Mouse (Mus musculus): Measurements from ENCODE around the gene Sipa1l1. TPM values are rescaled to one million over a fixed set of nuclear protein-coding genes. Genes with fewer than 3 reads are reported as not detected.

The Sipa1l1 gene
- polyA plus RNA-seq, 1 experiment from 2014 or later: 48.5 TPM

DNA sequence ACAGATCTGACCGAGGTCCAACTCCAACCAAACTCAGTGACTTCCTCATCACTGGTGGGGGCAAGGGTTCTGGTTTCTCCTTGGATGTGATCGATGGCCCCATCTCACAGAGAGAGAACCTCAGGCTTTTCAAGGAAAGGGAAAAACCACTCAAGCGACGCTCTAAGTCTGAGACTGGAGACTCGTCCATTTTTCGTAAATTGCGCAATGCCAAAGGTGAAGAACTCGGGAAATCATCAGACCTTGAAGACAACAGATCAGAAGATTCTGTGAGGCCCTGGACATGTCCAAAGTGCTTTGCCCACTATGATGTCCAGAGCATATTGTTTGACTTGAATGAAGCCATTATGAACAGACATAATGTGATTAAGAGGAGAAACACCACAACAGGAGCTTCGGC, 172.6 kb downstream of the Sipa1l1 start:
- Histone ChIP-seq H3K4me2 (ENCODE audit: low read depth, low read length, severe bottlenecking) (no peak overlapping the region), H3K4me3 (ENCODE audit: low read depth, low read length) (no peak overlapping the region), H3K9ac (ENCODE audit: low read length) (no peak overlapping the region), H3K27me3 (ENCODE audit: control insufficient read depth, insufficient read depth, low read length) (no peaks in the 10 kb centered on the region), H3K9me3 (ENCODE audit: control insufficient read depth, low read length) (no peaks in the 10 kb centered on the region), H3K4me1 (replicated peaks; ENCODE audit: control insufficient read depth, insufficient read depth, low read length) (peaks cover 2% of the 10 kb centered on the region; the same call in 1 of the 2 replicates), H3K36me3 (ENCODE audit: control insufficient read depth, insufficient read depth, low read length) (peaks cover 3% of the 10 kb centered on the region; the same call in 1 of the 2 replicates), H3K27ac (ENCODE audit: low read depth, low read length) (no peak overlapping the region)
- WGBS: 95% methylated on average over 9 of the region's 9 CpGs
- no peak for DNase-seq (ENCODE audit: low spot score)
- ATAC-seq (replicated peaks; ENCODE audit: low FRiP score): no peak

DNA sequence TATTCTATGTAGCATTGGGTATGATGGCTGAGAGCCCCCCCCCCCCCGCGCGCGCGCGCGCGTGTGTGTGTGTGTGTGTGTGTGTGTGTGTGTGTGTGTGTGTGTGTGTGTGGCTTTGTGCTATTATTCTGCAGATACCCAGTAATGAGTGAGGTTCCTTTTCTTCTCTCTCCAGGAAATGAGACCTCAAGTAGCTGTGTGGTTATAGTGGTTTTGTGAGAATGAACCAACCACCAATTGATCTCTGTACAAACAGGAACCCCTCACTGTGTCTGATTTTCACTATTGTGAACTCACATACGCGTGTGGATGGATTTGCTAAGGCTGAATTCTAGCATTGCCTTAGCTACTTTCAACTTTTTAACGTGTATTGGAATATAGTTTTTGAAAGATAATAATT, 181.0 kb downstream of the Sipa1l1 start:
- no peak overlapping the region for H3K27ac ChIP-seq (ENCODE audit: low read depth, low read length)
- H3K4me1 ChIP-seq (replicated peaks; ENCODE audit: control insufficient read depth, insufficient read depth, low read length): no peaks in the 10 kb centered on the region
- no peaks in the 10 kb centered on the region for H3K9me3 ChIP-seq (ENCODE audit: control insufficient read depth, low read length)
- H3K4me2 ChIP-seq (ENCODE audit: low read depth, low read length, severe bottlenecking): no peak overlapping the region
- no peak overlapping the region for H3K4me3 ChIP-seq (ENCODE audit: low read depth, low read length)
- no peak for ATAC-seq (replicated peaks; ENCODE audit: low FRiP score)
- H3K9ac ChIP-seq (ENCODE audit: low read length): no peak overlapping the region
- 94% methylated on average over 11 of the region's 11 CpGs for WGBS
- H3K36me3 ChIP-seq (ENCODE audit: control insufficient read depth, insufficient read depth, low read length): no peaks in the 10 kb centered on the region
- no peak for DNase-seq (ENCODE audit: low spot score)
- no peaks in the 10 kb centered on the region for H3K27me3 ChIP-seq (ENCODE audit: control insufficient read depth, insufficient read depth, low read length)

DNA sequence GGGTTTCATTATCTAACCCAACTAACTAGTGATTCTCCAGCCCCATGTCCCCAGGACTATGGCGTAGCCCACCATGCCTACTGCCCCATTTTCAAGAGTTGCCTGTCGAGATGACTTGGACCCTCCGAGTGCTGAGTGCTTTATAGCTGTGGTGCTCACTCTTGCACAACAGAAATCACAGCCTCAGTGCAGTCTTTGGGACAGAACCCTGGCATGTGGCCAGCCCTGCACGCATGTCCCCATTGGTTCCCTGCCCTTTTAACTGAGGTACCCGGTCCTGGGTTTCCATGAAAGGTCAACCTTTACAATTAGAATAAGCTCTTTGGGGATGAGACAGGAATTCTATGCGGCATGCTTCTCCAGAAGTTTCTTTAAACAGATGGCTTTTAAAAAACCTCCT, 181.8 kb downstream of the Sipa1l1 start:
- 86% methylated on average over 6 of the region's 6 CpGs for WGBS
- Histone ChIP-seq H3K4me1 (replicated peaks; ENCODE audit: control insufficient read depth, insufficient read depth, low read length) (no peaks in the 10 kb centered on the region), H3K4me3 (ENCODE audit: low read depth, low read length) (no peak overlapping the region), H3K27ac (ENCODE audit: low read depth, low read length) (no peak overlapping the region), H3K27me3 (ENCODE audit: control insufficient read depth, insufficient read depth, low read length) (no peaks in the 10 kb centered on the region), H3K9ac (ENCODE audit: low read length) (no peak overlapping the region), H3K9me3 (ENCODE audit: control insufficient read depth, low read length) (no peaks in the 10 kb centered on the region), H3K36me3 (ENCODE audit: control insufficient read depth, insufficient read depth, low read length) (no peaks in the 10 kb centered on the region), H3K4me2 (ENCODE audit: low read depth, low read length, severe bottlenecking) (no peak overlapping the region)
- ATAC-seq (replicated peaks; ENCODE audit: low FRiP score) (no peak), DNase-seq (ENCODE audit: low spot score) (no peak)

DNA sequence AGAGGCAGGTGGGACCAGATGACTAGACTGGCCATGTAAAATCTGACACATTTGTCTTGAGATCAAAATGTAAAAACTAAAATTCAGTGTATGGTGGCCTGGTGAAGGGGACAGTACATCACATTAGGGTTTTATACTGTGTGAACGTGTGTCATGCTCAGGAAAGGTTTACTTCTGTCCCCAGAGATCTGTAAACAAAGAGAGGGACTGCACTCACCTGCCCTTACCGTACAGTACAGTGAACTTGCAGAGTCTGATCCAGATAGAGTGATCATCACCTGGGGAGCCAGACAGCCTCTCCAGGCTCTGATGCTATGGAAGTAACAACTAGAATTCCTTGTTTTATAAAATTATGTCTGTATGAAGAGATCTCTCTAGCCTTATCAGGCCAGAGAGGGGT, 184.5 kb downstream of the Sipa1l1 start:
- no peaks in the 10 kb centered on the region for H3K9me3 ChIP-seq (ENCODE audit: control insufficient read depth, low read length)
- no peaks in the 10 kb centered on the region for H3K27me3 ChIP-seq (ENCODE audit: control insufficient read depth, insufficient read depth, low read length)
- H3K4me1 ChIP-seq (replicated peaks; ENCODE audit: control insufficient read depth, insufficient read depth, low read length): no peaks in the 10 kb centered on the region
- H3K36me3 ChIP-seq (ENCODE audit: control insufficient read depth, insufficient read depth, low read length): no peaks in the 10 kb centered on the region; the same call in 1 of the 2 replicates
- ATAC-seq (replicated peaks; ENCODE audit: low FRiP score) (no peak), DNase-seq (ENCODE audit: low spot score) (no peak)
- no peak overlapping the region for H3K4me3 ChIP-seq (ENCODE audit: low read depth, low read length)
- H3K4me2 ChIP-seq (ENCODE audit: low read depth, low read length, severe bottlenecking): no peak overlapping the region
- 78% methylated on average over 2 of the region's 2 CpGs for WGBS
- H3K9ac ChIP-seq (ENCODE audit: low read length): no peak overlapping the region
- no peak overlapping the region for H3K27ac ChIP-seq (ENCODE audit: low read depth, low read length)

DNA sequence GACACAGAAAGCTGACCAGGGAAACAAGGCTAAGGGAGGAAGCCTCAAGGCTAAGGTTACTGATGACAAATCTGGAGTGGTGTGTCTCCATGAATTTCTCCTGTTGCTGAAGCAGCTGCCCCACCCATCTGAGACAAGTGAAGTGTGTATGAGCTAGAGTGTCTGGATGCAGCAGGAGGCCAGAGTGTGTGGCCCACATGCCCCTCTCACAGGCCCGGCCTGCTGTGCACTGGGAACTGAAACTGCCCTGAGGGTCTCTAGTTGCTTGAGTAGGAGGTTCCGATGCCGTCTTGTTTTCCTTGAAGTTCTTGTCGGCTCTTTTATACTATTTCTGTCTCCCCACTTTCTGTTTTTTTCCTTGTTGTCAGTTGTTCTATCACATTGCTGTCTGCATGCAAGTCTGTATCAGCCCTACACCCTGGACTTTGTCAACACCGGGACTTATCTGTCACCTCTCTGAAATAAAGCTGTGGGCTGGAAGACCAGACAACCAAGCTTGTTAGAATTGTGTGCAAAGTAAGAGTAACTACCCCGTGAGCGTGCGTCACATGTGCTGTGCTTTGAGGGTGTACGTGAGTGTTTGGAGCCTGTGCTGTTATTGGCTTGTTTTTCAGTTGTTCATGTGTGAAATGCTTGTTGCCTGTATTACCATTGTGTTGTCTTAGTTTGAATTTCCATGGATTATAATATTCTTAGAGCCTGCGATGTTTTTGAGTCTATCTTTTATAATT, 186.5 kb downstream of the Sipa1l1 start:
- WGBS: 84% methylated on average over 10 of the region's 10 CpGs
- H3K27me3 ChIP-seq (ENCODE audit: control insufficient read depth, insufficient read depth, low read length): no peaks in the 10 kb centered on the region
- H3K9ac ChIP-seq (ENCODE audit: low read length): no peak overlapping the region
- no peaks in the 10 kb centered on the region; the same call in 1 of the 2 replicates for H3K36me3 ChIP-seq (ENCODE audit: control insufficient read depth, insufficient read depth, low read length)
- ATAC-seq (replicated peaks; ENCODE audit: low FRiP score): no peak
- H3K9me3 ChIP-seq (ENCODE audit: control insufficient read depth, low read length): no peaks in the 10 kb centered on the region
- no peak overlapping the region for H3K4me2 ChIP-seq (ENCODE audit: low read depth, low read length, severe bottlenecking)
- no peak overlapping the region for H3K4me3 ChIP-seq (ENCODE audit: low read depth, low read length)
- H3K4me1 ChIP-seq (replicated peaks; ENCODE audit: control insufficient read depth, insufficient read depth, low read length): no peaks in the 10 kb centered on the region
- no peak overlapping the region for H3K27ac ChIP-seq (ENCODE audit: low read depth, low read length)
- DNase-seq (ENCODE audit: low spot score): no peak

DNA sequence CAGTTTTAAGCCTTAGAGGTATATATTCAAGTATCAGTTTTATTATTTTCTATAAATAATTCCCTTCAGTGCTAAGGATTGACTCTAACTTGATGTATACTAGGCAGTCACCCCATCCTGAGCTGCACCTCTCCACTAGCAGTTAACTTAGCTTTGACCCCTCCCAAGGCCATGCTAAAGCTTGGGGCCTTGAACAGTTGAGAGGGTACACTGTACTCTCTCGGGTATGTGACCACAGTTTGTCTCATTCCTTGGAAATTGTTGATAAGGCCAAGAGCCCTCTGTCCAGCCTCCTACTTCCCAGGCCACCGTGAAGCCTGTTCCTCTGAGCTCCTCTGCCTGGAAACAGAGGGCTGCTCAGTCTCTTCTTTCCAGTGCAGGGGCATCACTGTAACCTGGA, 187.4 kb downstream of the Sipa1l1 start:
- Histone ChIP-seq H3K27me3 (ENCODE audit: control insufficient read depth, insufficient read depth, low read length) (no peaks in the 10 kb centered on the region), H3K36me3 (ENCODE audit: control insufficient read depth, insufficient read depth, low read length) (no peaks in the 10 kb centered on the region; the same call in 1 of the 2 replicates), H3K9me3 (ENCODE audit: control insufficient read depth, low read length) (no peaks in the 10 kb centered on the region), H3K4me1 (replicated peaks; ENCODE audit: control insufficient read depth, insufficient read depth, low read length) (no peaks in the 10 kb centered on the region), H3K4me2 (ENCODE audit: low read depth, low read length, severe bottlenecking) (no peak overlapping the region), H3K9ac (ENCODE audit: low read length) (no peak overlapping the region), H3K4me3 (ENCODE audit: low read depth, low read length) (no peak overlapping the region), H3K27ac (ENCODE audit: low read depth, low read length) (no peak overlapping the region)
- 90% methylated on average over 2 of the region's 2 CpGs for WGBS
- no peak for DNase-seq (ENCODE audit: low spot score)
- no peak for ATAC-seq (replicated peaks; ENCODE audit: low FRiP score)

DNA sequence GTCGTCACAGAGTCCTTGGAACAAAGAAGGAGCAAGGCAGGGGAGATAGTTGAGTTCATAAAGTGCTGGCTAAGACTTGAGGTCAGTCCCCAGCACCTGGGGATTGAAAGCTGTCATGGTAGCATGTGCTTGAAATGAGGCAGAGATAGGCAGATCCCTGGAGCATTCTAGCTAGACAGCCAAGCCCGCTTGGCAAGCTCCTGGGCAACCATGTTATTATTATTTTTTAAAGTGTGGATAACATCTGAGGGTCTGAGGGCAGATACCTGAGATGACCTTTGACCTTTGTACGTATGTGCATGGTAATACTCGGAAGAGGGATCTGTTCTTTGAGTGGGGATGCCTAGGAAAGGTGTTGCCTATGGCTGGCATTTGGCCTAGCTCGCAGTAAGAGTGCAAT, 188.3 kb downstream of the Sipa1l1 start:
- Histone ChIP-seq H3K27me3 (ENCODE audit: control insufficient read depth, insufficient read depth, low read length) (no peaks in the 10 kb centered on the region), H3K4me1 (replicated peaks; ENCODE audit: control insufficient read depth, insufficient read depth, low read length) (no peaks in the 10 kb centered on the region), H3K9me3 (ENCODE audit: control insufficient read depth, low read length) (no peaks in the 10 kb centered on the region), H3K9ac (ENCODE audit: low read length) (no peak overlapping the region), H3K36me3 (ENCODE audit: control insufficient read depth, insufficient read depth, low read length) (no peaks in the 10 kb centered on the region; the same call in 1 of the 2 replicates), H3K4me3 (ENCODE audit: low read depth, low read length) (no peak overlapping the region), H3K4me2 (ENCODE audit: low read depth, low read length, severe bottlenecking) (no peak overlapping the region), H3K27ac (ENCODE audit: low read depth, low read length) (no peak overlapping the region)
- 86% methylated on average over 5 of the region's 5 CpGs for WGBS
- DNase-seq (ENCODE audit: low spot score) (no peak), ATAC-seq (replicated peaks; ENCODE audit: low FRiP score) (no peak)

DNA sequence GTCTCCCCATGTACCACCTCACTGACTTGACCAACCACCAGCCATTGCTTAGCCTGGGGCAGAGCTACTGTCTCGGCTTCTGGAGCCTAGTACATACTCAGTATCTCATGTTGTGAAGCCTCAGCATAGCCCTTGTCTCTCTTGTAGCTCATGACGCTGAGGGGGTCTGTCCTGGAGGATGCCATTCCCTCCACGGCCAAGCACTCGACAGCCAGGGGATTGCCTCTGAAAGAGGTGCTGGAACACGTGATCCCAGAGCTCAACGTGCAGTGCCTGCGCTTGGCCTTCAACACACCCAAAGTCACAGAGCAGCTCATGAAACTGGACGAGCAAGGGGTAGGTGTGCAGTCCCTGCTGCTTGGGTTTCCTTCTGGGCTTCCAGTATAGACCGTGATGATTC, 193.7 kb downstream of the Sipa1l1 start:
- DNase-seq (ENCODE audit: low spot score): no peak
- H3K4me1 ChIP-seq (replicated peaks; ENCODE audit: control insufficient read depth, insufficient read depth, low read length): no peaks in the 10 kb centered on the region
- WGBS: 92% methylated on average over 9 of the region's 9 CpGs
- H3K9me3 ChIP-seq (ENCODE audit: control insufficient read depth, low read length): no peaks in the 10 kb centered on the region
- no peak overlapping the region for H3K9ac ChIP-seq (ENCODE audit: low read length)
- H3K36me3 ChIP-seq (ENCODE audit: control insufficient read depth, insufficient read depth, low read length): no peaks in the 10 kb centered on the region; the same call in 1 of the 2 replicates
- H3K4me2 ChIP-seq (ENCODE audit: low read depth, low read length, severe bottlenecking): no peak overlapping the region
- H3K4me3 ChIP-seq (ENCODE audit: low read depth, low read length): no peak overlapping the region
- ATAC-seq (replicated peaks; ENCODE audit: low FRiP score): no peak
- H3K27ac ChIP-seq (ENCODE audit: low read depth, low read length): no peak overlapping the region
- no peaks in the 10 kb centered on the region for H3K27me3 ChIP-seq (ENCODE audit: control insufficient read depth, insufficient read depth, low read length)

DNA sequence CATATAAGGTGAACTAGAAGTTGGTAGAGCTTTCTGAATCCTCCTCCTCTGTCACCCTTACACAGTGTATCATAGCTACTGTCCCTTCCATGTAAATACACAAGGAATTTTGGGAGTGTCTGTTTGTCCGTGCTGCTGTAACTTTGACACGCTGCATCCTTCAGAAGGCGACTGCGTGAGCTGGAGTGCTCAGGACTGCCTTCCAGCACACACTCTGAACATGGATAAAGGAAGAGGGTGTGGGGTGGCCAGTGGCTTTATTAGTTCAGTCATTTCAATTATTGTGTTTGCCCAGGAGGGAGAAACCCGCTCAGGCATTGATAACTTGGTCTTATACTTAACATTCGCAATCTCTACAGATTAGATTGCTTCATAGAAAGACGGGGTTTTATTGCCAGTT, 195.1 kb downstream of the Sipa1l1 start:
- no peak overlapping the region for H3K27ac ChIP-seq (ENCODE audit: low read depth, low read length)
- no peak overlapping the region for H3K9ac ChIP-seq (ENCODE audit: low read length)
- H3K36me3 ChIP-seq (ENCODE audit: control insufficient read depth, insufficient read depth, low read length): no peaks in the 10 kb centered on the region
- H3K4me2 ChIP-seq (ENCODE audit: low read depth, low read length, severe bottlenecking): no peak overlapping the region
- 61% methylated on average over 7 of the region's 7 CpGs for WGBS
- H3K4me3 ChIP-seq (ENCODE audit: low read depth, low read length): no peak overlapping the region
- no peaks in the 10 kb centered on the region for H3K27me3 ChIP-seq (ENCODE audit: control insufficient read depth, insufficient read depth, low read length)
- no peaks in the 10 kb centered on the region for H3K9me3 ChIP-seq (ENCODE audit: control insufficient read depth, low read length)
- ATAC-seq (replicated peaks; ENCODE audit: low FRiP score): no peak
- DNase-seq (ENCODE audit: low spot score): no peak
- no peaks in the 10 kb centered on the region for H3K4me1 ChIP-seq (replicated peaks; ENCODE audit: control insufficient read depth, insufficient read depth, low read length)

Data from forebrain, embryonic 11.5 days (tissue).